Mouse (Mus musculus): ENCODE data around the gene Pet100.

DNA sequence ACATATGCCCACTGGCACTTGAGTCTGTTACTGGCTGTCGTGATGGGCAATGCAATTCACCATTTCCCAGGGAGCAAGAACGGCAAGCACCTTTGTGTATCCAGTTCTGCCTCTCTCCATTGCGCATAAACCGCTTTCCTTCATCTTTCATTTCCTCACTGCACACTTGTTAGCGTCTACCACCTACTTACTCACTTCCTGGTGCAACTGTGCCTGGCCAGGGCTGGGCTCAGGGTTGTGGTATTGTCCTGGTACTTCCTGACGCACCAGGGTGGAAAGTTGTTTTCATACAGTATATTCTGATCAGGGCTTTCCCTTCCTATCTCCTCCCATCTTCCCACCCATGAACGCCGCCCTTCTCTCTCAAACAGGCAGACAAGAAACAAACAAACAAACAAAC, 39.5 kb downstream of the Pet100 start:
- TF ChIP-seq POLR2A (IDR thresholded peaks at IDR 0.05; ENCODE audit: insufficient read depth, low read depth, low read length) (no peak), CTCF (IDR thresholded peaks at IDR 0.05; ENCODE audit: insufficient read depth, low read depth, low read length) (no peak)
